Mouse (Mus musculus): ENCODE measurements around the gene Uvssa.

Uvssa gene

GRCm38 (mm10) chr5:33455737-33456136 lies 77.4 kb downstream of the Uvssa start:
- DNase-seq = no peak

GRCm38 (mm10) chr5:33458132-33458622 lies 79.8 kb downstream of the Uvssa start:
- no peak for DNase-seq

- no peak for DNase-seq
Measured at GRCm38 (mm10) chr5:33459111-33459510, 80.8 kb downstream of the Uvssa start.

- DNase-seq = no peak
Measured at GRCm38 (mm10) chr5:33464390-33464789, 86.0 kb downstream of the Uvssa start.

- DNase-seq = no peak
Measured at GRCm38 (mm10) chr5:33465464-33465863, 87.1 kb downstream of the Uvssa start.
